Mouse (Mus musculus) hindbrain, postnatal 0 days (tissue): ENCODE data around the gene Prdx1. TPM values are rescaled to one million over a fixed set of nuclear protein-coding genes. Genes with fewer than 3 reads are reported as not detected.

Source experiments
- ATAC-seq: fragments of 200-750 bp; cut with Nextera tagmentation; 2 replicates; pipeline ENCODE4 v1.8.0; 2017; ENCODE audit warnings: mild to moderate bottlenecking, moderate TSS enrichment, moderate library complexity
- DNase-seq: peaks from one replicate; pipeline ENCODE4 v3.0.0-alpha.2; 2015; ENCODE audit warnings: low spot score
- H3K27ac ChIP-seq: fragments of 300-500 bp; sonication (generic); 2 replicates; pipeline ENCODE4 v1.5.1; 2014; ENCODE audit warnings: mild to moderate bottlenecking
- H3K27me3 ChIP-seq: fragments of 300-500 bp; sonication (generic); 2 replicates; pipeline ENCODE4 v1.6.1; 2014; ENCODE audit warnings: low read length, mixed read lengths; ENCODE audit not compliant: insufficient read depth
- H3K36me3 ChIP-seq: fragments of 300-500 bp; sonication (generic); 2 replicates; pipeline ENCODE4 v1.6.1; 2014; ENCODE audit warnings: low read length, mixed read lengths; ENCODE audit not compliant: insufficient read depth
- H3K4me1 ChIP-seq: fragments of 300-500 bp; sonication (generic); 2 replicates; pipeline ENCODE4 v1.6.1; 2014; ENCODE audit warnings: antibody characterized with exemption, low read length, mixed read lengths; ENCODE audit not compliant: insufficient read depth
- H3K4me2 ChIP-seq: fragments of 300-500 bp; sonication (generic); 2 replicates; pipeline ENCODE4 v1.6.1; 2014; ENCODE audit warnings: low read depth, mild to moderate bottlenecking, low read length, moderate library complexity, mixed read lengths
- H3K4me3 ChIP-seq: fragments of 300-500 bp; sonication (generic); 2 replicates; pipeline ENCODE4 v1.5.1; 2014; ENCODE audit warnings: low read length
- H3K9ac ChIP-seq: fragments of 300-500 bp; sonication (generic); replicated peaks from 2 replicates; pipeline ENCODE4 v1.6.1; 2014; ENCODE audit warnings: mild to moderate bottlenecking, low read length, moderate library complexity, mixed read lengths
- H3K9me3 ChIP-seq: fragments of 300-500 bp; sonication (generic); 2 replicates; pipeline ENCODE4 v1.6.1; 2016; ENCODE audit warnings: low read length, mixed read lengths
- CTCF ChIP-seq: IDR thresholded peaks from 2 replicates; pipeline ENCODE4 v1.5.1; 2016; ENCODE audit warnings: antibody characterized with exemption, control low read depth, low read depth
- WGBS: fragments of 180-500 bp; shearing (Covaris S2); extraction: QIAGEN DNeasy Blood & Tissue Kit; methylation state at CpG from one replicate; pipeline ENCODE4 v1.1.7; 2014; 5-methylcytosine and 5-hydroxymethylcytosine counted together
- polyA plus RNA-seq: library from polyadenylated mRNA; unstranded; fragments of >200 nt; fragmentation: Nextera tagmentation; extraction: Ambion mirVana; gene quantifications from 2 replicates; pipeline ENCODE4 v1.2.1, GENCODE M21; 2015
- total RNA-seq: library from RNA; depleted of rRNA; stranded (reverse); fragments of >200 nt; gene quantifications from 2 replicates; pipeline ENCODE4 v1.2.3, GENCODE M21; 2014; rRNA removed

Gene Prdx1
- total RNA-seq, result 119 and 136 TPM in 2 replicates
- polyA plus RNA-seq, result 589 and 626 TPM in 2 replicates

GRCm38 (mm10) chr4:116685402-116686061 lies at the start of gene Prdx1:
Prdx1 (plus strand) TSS chr4:116685544.
- DNase-seq (peak; percentile 94), ATAC-seq (peak; percentile 98)
- H3K27ac ChIP-seq, result peak within 1 kb of the TSS; percentile 93
- peaks cover 13% of the 10 kb centered on the region; the same call in 1 of the 2 replicates for H3K36me3 ChIP-seq
- 0 out of 2 replicates have a peak, but pooled peaks cover 3% of the 10 kb centered on the region for H3K4me1 ChIP-seq
- H3K4me3 ChIP-seq, result peak within 1 kb of the TSS; percentile 67
- H3K9me3 ChIP-seq, result no peaks in the 10 kb centered on the region
- under 1% methylated on average over 53 of the region's 56 CpGs for WGBS
- TF ChIP-seq CTCF, result peak; percentile 91
- H3K27me3 ChIP-seq, result no peaks in the 10 kb centered on the region
- H3K9ac ChIP-seq, result peak within 1 kb of the TSS; percentile 72
- H3K4me2 ChIP-seq, result peak within 1 kb of the TSS; percentile 63

GRCm38 (mm10) chr4:116638821-116639220 lies 46.5 kb upstream of the Prdx1 start:
- Histone ChIP-seq H3K27ac (no peak overlapping the region), H3K4me3 (no peak overlapping the region), H3K4me1 (no peaks in the 10 kb centered on the region), H3K36me3 (peaks cover 38% of the 10 kb centered on the region), H3K4me2 (no peak overlapping the region), H3K27me3 (no peaks in the 10 kb centered on the region), H3K9ac (no peak overlapping the region), H3K9me3 (no peaks in the 10 kb centered on the region)
- 94% methylated on average over 6 of the region's 6 CpGs for WGBS
- TF ChIP-seq CTCF, result no peak
- no peak for ATAC-seq
- no peak for DNase-seq

- peaks cover 38% of the 10 kb centered on the region for H3K36me3 ChIP-seq
- peak; percentile 36 for TF ChIP-seq CTCF
- 97% methylated on average over 1 of the region's 1 CpGs for WGBS
- DNase-seq, result no peak
- no peaks in the 10 kb centered on the region for H3K4me1 ChIP-seq
- no peak overlapping the region for H3K9ac ChIP-seq
- no peaks in the 10 kb centered on the region for H3K9me3 ChIP-seq
- H3K4me3 ChIP-seq, result no peak overlapping the region
- no peak overlapping the region for H3K4me2 ChIP-seq
- no peak for ATAC-seq
- H3K27ac ChIP-seq, result no peak overlapping the region
- H3K27me3 ChIP-seq, result no peaks in the 10 kb centered on the region
Observed at GRCm38 (mm10) chr4:116642071-116642470, 43.3 kb upstream of the Prdx1 start.

GRCm38 (mm10) chr4:116644326-116644725 lies 41.0 kb upstream of the Prdx1 start:
- Histone ChIP-seq H3K4me1 (no peaks in the 10 kb centered on the region; the same call in 1 of the 2 replicates), H3K4me3 (no peak overlapping the region), H3K4me2 (no peak overlapping the region), H3K36me3 (peaks cover 27% of the 10 kb centered on the region), H3K27me3 (no peaks in the 10 kb centered on the region), H3K9ac (no peak overlapping the region), H3K27ac (no peak overlapping the region), H3K9me3 (no peaks in the 10 kb centered on the region)
- peak; percentile 57 for TF ChIP-seq CTCF
- DNase-seq (peak; percentile 70), ATAC-seq (no peak; the same call in 1 of the 2 replicates)
- 54% methylated on average over 6 of the region's 6 CpGs for WGBS

- Histone ChIP-seq H3K4me3 (no peak overlapping the region), H3K9ac (no peak overlapping the region), H3K4me2 (no peak overlapping the region), H3K27me3 (no peaks in the 10 kb centered on the region), H3K27ac (no peak overlapping the region), H3K36me3 (peaks cover 19% of the 10 kb centered on the region), H3K9me3 (no peaks in the 10 kb centered on the region), H3K4me1 (peaks cover 5% of the 10 kb centered on the region; the same call in 1 of the 2 replicates)
- no peak for TF ChIP-seq CTCF
- DNase-seq, result no peak
- WGBS, result 89% methylated on average over 7 of the region's 7 CpGs
- no peak for ATAC-seq
Observed at GRCm38 (mm10) chr4:116645624-116646023, 39.7 kb upstream of the Prdx1 start.

- WGBS, result 97% methylated on average over 2 of the region's 2 CpGs
- H3K9me3 ChIP-seq, result no peaks in the 10 kb centered on the region
- no peaks in the 10 kb centered on the region for H3K27me3 ChIP-seq
- no peak overlapping the region for H3K27ac ChIP-seq
- peaks cover 9% of the 10 kb centered on the region for H3K36me3 ChIP-seq
- H3K4me1 ChIP-seq, result peaks cover 5% of the 10 kb centered on the region; the same call in 1 of the 2 replicates
- TF ChIP-seq CTCF, result no peak
- H3K9ac ChIP-seq, result no peak overlapping the region
- ATAC-seq (no peak), DNase-seq (no peak)
- H3K4me2 ChIP-seq, result peak overlapping the region; percentile 72
- H3K4me3 ChIP-seq, result 0 out of 2 replicates have a peak overlapping the region, but pooled peaks have one; percentile 86
Observed at GRCm38 (mm10) chr4:116649411-116649810, 35.9 kb upstream of the Prdx1 start.

GRCm38 (mm10) chr4:116650365-116650764 lies 35.0 kb upstream of the Prdx1 start:
- Histone ChIP-seq H3K36me3 (peaks cover 4% of the 10 kb centered on the region; the same call in 1 of the 2 replicates), H3K9ac (peak overlapping the region; percentile 92), H3K9me3 (no peaks in the 10 kb centered on the region), H3K4me1 (peaks cover 5% of the 10 kb centered on the region; the same call in 1 of the 2 replicates), H3K27me3 (no peaks in the 10 kb centered on the region), H3K4me2 (peak overlapping the region; percentile 72), H3K27ac (peak overlapping the region; percentile 91), H3K4me3 (peak overlapping the region; percentile 86)
- ATAC-seq (no peak), DNase-seq (no peak)
- no peak for TF ChIP-seq CTCF
- WGBS, result 44% methylated on average over 5 of the region's 5 CpGs
